Mouse (Mus musculus) activated CD4-positive, CD25-positive, alpha-beta regulatory T cell, adult 4 months (primary cell): Measurements from ENCODE around the gene Phyh. TPM values are rescaled to one million over a fixed set of nuclear protein-coding genes. Genes with fewer than 3 reads are reported as not detected.

Source experiments
- ATAC-seq: one replicate; pipeline ENCODE4 v1.8.0; 2017
- polyA plus RNA-seq, 2 experiments: library from polyadenylated mRNA; unstranded; fragments of 100-300 nt; shearing (Covaris generic); gene quantifications; one replicate each; pipeline ENCODE4 v1.2.1; 2017

The Phyh gene
- polyA plus RNA-seq, result 10 to 100 TPM; 89.5 to 92.7 TPM

DNA sequence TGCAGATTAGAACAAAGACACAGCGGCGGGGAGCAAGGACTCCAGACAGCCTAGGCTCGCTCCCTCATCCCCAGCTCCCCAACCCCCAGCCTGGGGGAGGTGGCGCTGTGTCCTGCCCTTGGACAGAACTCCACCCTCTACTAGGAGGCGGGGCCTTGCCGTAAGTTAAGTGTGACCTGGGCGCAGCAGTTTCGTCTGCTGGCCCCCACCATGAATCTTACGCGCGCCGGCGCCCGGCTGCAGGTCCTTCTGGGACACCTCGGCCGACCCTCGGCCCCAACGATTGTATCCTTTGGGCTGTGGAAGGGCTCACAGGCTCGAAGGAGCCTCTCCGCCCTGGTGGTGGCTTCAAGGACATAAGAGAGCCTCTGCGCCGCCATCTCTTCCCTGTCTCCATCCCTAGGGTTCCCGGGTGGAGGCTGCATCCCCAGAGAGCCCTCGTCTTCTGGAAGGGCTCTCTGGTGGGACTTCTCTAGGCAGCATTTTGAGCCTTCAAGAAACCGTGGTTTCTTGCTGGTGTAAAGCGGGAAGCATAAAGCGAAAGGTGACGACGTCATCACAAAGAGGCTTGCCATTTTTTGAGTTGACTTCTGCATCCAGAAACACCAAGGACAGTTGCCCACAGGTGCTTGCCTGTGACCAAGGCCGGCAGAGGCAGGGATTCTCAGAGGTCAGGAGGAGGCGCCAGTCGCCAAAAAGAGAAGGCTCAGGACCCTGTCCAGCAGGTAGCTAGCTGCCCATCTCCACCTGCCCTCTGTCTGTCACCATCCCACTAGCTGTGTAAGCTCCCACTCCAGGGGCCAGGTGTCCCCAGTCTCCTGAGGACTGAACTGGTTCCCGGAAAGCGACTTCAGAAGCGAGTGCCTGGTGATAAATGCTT is at the start of gene Phyh:
Gene Phyh, plus strand, starts transcription at position 160 of the 880 bp plus-strand sequence.
- ATAC-seq, result peak; percentile 90

DNA sequence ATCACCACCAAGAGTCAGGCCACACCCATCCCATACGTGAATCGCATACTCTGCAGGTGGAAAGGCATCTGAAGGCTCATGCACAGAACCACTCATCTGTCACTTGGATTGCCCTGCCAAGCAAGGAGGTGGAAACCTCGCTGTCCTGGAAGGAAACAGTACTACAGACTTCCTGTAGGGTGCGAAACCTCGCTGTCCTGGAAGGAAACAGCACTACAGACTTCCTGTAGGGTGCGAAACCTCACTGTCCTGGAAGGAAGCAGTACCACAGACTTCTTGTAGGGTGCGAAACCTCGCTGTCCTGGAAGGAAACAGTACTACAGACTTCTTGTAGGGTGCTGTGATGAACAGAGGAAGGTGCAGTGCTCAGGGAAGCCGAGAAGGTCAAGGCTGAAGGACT is 46.1 kb upstream of the Phyh start:
- ATAC-seq, result peak; percentile 66

DNA sequence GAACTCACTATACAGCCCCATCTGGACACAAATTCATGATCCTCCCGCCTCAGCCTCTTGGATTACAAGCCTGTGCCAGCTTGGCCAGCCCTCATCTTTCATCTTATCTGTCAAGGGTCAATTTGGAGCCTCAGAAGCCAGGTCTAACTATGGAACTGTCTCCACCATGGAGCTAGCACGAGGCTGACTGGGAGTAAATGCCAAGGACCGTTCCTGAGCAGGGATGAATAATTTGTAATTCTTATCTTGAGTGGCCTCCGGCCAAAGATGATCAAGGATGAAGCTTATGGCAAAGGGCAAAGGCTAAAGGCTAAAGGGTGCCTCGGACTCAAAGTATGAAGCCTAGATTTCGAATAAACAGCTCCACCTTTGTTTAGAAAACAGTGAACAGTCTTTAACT is 45.5 kb upstream of the Phyh start:
- ATAC-seq, result no peak

DNA sequence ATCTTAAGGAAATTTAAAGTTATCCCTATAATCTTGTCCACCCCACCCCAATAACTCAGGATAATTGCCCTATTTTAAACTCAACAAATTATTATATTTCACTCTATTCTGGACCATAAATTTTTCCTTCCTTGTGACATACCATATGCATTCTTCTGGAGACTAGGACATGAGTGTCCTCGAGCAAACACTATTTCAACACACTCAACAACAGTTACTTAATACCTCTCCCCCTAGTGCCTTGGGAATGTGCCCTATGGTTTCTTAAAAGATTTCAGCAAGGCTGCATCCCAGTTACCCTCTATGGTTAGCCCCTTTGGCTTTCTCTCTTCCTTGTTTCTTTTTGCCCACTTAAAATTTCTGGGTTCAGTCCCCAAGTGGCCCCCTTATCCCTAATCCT is 43.7 kb upstream of the Phyh start:
- no peak for ATAC-seq

DNA sequence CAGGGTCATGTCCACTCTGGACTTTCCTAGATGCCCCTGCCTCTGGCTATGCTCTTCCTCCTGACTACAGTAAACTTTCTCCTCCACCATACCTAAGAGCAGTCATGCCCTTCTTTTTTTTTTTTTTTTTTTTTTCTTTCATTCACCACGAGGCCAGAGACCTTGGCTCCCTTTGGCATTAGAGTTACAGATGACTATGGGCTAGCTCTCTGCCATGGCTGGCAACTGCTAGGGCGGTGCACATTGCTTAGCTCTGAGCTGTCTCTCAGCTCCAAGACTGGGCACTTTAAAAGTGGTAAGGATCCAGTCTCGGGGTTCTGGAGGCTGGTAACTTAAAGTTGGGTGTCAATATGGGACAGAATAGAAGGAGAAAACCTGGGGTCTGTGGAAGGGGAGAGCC is 42.7 kb upstream of the Phyh start:
- no peak for ATAC-seq

DNA sequence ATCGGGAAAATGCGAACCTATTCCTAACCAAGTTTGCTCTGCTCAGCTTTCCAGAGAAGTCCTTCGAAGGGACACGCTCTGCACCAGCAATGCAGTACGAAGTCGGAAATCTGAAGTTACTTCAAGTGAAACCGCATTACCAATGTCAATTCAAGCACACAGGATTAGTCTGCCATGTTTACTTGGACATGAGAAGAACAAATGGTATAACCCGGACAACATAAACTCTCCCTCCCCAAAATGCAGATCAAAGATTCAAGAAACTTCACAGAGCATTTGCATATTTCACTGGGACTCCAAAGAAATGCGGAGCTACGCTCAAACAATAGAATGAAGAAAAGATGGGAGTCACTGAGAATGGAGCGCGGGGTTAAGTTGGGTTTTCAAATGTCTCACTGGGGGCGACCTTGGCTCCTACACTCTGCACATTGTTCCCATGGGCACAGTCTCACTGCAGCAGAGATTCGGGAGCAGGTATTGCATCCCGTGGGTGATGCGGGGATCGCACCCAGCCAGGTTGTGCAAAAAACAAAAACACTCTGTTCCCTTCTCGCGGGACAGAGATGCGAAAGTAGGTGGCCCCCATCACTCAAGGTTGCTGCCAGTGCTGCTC is 38.0 kb upstream of the Phyh start:
- no peak for ATAC-seq

DNA sequence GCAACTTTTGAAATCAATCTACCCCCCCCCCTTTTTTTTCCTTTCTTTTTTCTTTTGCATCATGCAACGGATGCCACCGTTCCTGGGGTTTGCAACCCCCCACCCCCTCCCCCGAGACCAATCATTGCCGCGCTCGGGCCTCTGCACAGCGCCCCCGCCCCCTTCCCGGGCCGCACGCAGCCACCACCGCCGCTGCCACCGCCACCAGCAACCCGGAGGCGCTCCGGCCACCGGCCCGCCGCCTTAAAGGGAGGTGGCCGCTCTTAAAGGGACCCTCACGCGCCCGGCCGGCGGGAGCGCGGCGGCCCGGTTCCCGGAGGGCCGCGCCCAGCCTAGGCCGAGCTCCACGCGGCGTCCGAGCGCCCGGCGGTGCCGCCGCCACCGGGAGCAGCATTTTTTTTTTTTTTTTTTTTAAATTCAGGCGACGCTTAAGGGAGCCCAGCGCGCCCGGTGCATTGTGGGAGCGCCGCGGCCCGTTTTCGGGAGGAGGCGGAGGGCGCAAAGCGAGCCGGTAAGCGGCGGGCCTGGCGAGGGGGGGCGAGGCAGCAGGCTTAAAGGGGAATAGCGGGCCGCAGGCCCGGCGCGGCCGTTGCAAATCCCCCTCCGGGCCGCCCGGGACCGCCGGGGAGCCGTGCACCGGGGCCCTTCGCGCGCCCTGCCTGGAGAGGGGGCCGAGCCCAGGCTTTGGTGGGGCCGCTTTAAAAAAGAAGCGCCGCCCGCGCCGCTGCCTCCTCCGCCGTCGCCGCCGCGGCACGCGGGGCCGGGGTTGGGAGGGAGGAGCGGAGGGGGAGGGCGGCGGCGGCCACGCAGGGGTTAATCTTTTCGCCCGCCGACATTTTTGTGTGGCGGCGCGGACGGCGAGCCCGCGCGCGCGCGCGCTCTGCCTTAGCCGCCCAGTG is 37.2 kb upstream of the Phyh start, which contains the start of gene Sephs1:
Gene Sephs1, plus strand, starts transcription at position 215 of the 899 bp plus-strand sequence.
- ATAC-seq, result peak; percentile 38

DNA sequence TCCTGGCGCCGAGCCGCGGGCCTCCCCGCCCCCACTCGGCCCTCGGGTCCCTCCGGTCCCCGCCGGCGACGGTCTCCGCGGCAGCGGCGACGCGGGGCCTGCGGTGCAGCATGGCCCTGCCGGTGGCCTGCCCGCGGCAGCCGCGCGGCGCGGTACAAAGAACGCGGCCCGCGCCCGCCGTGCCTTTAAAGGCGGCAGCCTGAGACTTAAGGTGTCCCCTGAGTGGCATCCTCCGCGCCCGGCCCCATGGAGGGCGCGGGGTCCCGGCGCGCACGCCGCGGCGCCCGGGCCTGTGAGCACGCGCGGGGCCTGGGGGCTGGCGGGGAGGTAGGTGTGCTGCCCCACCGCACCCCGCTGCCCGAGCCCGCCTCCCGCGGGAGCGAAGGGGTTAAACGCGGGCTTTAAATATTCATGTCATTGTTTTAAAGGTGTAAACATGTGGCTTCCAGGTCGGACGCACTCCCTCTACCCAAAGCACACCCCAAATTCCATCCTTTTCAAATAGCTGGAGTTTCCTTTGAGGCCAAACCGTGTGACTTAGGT is 36.5 kb upstream of the Phyh start:
- ATAC-seq, result peak; percentile 30

DNA sequence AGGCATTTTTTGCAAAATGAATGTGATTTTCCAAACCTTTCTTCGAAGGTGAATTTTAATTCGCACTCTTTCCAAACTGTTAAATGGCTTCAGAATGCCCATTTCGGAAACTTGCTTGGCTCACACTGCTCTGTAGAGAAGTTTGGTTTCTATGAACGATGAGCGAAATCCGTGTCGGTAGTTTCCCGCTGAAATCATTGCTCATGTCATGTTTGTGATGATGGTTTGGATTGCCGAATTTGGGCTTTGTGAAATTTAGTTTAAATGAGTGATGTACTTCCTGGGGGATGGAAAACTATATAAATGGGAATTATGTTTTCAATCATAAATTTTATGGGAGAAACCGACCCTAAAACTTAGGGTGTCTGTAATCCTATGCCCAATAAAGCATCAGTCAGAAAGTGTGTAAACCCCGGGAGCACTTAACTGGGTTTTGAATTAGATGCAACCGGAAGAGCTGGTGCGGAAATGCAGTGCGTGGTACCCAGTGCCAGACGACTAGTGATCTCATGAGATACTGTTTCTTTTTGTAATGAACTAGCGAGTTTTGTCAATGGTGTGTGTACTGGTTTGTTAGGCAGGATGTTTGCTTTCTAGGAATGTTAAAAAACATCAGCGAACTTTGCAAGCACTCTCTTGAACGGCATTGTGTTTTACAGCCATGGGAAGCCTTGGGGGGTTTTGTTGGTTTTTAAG is 35.7 kb upstream of the Phyh start:
- ATAC-seq, result peak; percentile 74

DNA sequence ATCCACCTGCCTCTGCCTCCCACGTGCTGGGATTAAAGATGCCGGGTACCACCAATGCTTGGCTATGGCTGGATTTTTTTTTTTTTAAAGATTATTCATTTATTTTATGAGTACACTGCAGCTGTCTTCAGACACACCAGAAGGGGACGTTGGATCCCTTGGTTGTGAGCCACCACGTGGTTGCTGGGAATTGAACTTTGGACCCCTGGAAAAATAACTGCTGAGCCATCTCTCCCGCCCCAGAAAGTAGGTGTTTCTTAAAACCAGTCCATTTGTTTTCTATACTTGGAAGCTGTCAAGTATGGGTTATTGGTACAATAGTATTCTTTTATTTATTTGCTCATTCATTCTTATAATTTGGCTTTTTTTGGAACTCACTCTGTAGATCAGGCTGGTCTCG is 31.9 kb upstream of the Phyh start:
- ATAC-seq, result no peak

DNA sequence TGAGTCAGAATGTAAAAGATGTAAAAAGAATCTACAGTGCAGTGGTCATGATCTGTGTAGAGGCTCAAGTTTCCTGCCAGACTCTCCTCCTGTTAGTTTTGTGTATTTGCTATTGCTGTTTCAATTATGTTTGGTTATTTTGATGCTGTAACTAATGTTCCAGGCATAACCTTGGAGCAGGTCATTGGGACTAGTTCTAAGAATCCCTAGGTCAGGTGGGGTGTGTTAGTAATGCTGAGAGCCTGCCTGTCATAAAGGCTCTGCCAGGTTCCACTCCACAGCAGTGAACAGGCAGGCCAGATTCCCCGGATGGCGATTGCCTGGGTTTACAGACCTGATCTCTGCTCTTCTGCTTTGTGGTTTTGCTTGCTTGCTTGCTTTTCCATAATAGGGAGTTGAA is 23.2 kb upstream of the Phyh start:
- ATAC-seq, result no peak

DNA sequence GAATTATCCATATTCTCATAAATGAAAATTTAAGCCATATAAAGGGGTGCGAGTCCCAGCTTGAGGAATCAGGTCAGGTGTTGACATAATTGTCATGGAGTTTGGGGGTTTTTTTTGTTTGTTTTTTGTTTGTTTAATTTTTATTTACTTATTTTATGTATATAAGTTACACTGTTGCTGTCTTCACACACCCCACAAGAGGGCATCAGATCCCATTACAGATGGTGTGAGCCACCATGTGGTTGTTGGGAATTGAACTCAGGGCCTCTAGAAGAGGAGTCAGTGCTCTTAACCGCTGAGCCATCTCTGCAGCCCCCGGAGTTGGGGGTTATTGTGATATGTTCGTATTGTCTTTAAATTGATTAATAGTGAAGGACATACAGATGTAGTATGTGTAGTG is 21.8 kb upstream of the Phyh start:
- ATAC-seq, result no peak

DNA sequence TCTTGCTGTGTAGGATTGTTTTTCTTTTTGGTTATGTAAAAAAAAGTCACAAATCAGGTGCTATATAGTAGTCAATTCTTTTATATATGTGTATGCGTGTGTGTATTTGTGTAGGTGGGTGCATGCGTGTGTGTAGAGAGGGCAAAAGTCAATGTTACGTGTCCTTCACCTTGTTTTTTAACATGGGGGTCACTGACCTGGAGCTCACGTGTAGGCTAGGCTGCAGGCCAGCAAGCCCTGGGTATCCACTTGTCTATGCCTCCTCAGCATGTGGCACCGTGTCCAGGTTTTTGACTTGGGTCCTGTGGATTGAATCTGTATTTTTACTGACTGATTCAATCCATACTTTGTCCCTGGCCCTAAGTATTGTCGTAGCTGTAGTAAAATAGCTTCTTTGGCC is 18.2 kb upstream of the Phyh start:
- no peak for ATAC-seq

DNA sequence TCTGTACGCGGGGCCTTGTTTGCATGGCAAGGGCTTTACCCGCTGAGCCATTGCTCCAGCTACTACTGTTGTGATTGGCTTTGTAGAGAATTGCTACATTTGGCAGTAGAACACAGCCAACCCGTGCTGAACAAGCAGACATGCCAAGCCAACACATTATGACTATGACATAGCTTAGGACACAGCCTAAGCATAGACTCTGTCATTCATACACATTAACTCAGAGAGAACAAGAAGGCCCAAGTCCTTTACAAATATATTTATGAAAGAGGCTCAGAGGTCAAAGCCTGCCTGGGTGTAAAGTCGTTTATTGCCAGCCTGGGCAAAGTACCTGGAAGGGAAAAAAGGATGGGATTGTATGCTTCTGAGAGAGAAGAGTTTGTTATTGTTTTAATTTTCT is 16.5 kb upstream of the Phyh start:
- no peak for ATAC-seq

DNA sequence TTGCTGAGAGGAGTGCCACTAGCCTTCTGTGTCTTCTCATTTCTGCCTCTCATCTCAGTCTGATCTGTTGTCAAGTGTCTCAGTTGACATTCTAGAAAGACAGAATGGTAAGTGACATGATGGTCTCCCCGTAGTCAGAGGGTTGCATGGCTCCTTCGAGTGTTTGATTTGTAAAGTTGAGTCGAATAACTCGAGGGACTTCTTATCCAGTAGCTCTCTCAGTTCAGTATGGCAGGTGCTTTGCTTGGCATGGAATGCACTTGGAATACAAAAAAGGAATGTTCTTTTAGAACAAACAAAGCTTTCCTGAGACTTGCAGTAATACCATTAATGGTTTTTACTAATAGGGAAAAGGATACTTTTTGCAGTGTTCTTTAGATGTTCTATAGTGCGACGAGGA is 11.7 kb upstream of the Phyh start:
- ATAC-seq, result no peak

DNA sequence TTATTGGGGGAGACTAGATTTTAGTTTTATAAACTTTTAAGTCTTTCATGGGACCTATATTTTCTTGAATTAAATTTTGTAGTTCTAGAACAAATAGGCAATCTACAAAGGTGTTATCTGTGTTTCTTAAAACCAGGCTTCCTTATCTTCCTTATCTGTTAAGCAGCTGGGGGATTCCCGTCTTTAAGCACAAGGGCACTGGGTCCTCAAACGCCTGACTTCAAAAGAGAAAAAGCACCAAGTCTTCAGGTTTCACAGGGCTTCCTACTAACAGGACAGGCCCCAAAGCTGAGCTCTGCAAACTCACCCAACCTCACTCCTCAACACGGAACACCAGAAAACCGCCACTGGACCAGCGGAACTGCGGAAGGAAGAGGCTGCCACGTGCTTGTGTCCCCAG is 10.9 kb upstream of the Phyh start:
- peak; percentile 86 for ATAC-seq

DNA sequence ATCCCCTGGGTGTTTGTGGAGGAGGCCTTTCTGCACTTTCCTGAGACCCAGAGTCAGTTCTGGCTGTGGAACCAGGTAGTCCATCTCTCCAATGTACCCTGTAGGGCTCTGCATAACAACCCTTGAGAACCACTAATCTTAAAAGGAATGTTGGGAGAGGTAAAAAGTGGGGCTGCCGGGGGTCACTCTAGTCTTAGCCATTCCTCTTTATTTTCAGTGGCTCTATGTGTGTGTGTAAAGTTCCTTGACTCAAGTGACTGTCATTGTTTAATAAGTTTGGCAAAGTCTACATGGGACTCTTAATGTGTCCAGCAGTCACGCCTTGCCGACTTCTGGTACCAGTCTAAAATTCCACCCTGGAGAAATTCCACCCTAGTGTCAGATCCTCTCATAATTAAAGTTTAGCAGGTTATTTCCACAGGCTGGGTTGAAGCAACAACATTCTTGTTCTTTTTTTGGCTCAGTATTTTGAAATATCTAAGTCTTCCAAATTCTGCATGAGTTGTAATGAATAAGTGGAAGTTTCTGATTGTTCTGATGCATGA is 10.0 kb upstream of the Phyh start:
- ATAC-seq, result no peak

DNA sequence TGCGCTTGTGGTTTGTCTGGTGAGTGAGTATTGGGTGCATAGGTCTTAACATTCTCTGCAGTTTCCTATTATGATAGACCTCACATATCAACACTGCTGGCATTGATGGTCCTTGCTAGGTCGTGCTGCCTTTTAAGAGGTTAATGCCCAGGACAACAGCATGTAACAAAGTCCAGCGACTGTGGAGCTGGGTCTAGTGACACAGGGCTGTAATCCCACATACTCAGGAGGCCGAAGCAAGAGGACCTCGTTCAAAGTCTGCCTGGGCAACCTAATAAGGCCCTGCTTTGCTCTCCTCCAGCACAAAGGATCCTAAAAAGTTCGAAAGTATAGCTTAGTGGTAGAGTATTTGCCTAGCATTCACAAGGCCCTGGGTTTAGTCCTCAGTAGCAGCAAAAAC is 8.9 kb upstream of the Phyh start:
- ATAC-seq, result no peak

DNA sequence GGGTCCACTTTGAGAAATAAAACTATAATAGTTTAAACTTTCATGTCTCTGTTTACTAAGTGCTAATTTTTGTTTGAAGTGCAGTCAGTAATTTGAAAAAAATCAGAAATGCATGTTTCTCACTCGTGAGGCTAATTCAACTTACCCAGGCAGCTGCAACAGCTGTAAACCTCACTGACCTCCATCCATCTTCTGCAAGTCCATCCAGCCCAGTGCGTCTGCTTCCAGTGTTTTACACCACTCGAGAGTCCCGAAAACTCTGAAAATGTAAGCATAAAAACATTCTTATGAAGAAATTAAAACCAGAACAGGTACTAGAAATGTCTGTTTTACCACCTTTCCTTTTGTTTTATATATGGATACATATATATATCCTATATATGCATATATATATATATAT is 8.3 kb upstream of the Phyh start:
- ATAC-seq, result no peak

DNA sequence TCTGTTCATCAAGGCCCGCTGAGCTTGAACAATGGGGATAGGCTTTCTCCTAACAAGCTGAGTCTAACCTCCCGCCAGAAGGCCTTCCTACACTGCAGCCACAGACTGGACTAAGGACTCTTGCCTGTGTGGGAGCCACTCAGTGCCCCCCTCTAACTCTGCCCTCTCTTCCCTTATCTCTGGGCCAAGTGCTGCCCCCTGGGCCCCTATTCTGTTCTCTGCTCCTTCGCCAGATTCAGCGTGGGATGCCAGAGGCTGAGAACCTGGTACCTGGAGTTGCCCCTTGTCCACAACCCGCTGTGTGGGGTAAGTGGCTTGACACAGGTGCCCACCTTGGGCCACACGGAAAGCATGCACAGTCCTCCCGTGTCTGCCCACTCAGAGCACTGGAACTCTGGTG is 4.9 kb upstream of the Phyh start:
- ATAC-seq, result no peak

DNA sequence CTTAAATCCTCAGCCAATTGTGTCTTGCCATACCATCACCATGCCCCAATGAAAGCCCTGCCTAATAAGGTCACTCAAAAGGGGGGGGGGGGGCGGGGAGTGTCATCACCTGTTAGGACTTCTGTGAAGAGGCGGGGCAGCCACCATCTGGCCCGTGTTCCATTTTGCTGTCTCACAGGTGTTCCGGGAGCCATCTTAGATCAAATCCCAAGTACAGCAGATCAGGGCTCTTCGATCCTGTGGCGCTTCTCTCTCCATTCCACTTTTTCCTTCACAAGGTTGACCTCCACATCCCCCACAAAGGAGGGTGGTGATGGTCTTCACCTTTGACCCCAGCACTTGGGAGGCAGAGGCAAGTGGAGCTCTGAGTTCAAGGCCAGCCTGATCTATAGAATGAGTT is 2.8 kb upstream of the Phyh start:
- ATAC-seq, result no peak
